Mouse (Mus musculus) kidney, adult 2 months (tissue): Measurements from ENCODE around the gene C2cd3.

Experiments used
- CTCF ChIP-seq: fragments of 200-500 bp; conservative IDR thresholded peaks from 2 replicates; pipeline ENCODE4 v1.5.1; 2011; ENCODE audit warnings: low read depth, mild to moderate bottlenecking, control low read depth, low read length, moderate library complexity, mixed read lengths; ENCODE audit not compliant: insufficient read depth, insufficient read length
- POLR2A ChIP-seq: fragments of 200-500 bp; IDR thresholded peaks from one replicate; pipeline ENCODE4 v1.6.1; 2011; ENCODE audit warnings: low read depth, low read length, control low read depth

DNA sequence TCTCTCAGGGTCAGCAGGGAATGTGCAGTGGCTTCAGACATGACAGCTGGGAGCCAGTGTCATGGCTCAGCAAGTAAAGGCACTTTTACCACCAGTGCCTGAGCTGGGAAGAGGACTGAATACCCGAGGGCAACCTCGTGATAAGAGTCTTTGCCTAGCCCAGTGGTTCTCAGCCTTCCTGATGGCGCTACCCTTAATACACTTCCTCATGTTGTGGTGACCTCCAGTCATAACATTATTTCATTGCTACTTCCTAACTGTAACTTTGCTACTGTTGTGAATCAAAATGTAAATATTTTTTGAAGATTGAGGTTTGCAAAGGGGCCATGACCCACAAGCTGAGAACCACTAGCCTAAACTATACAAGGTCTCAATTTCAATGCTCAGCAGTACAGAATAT, 136.6 kb downstream of the C2cd3 start:
- TF ChIP-seq POLR2A, result no peak
- TF ChIP-seq CTCF, result no peak
